Mouse (Mus musculus) frontal cortex, postnatal 25 days (tissue): ENCODE results near the gene Sac3d1.

Experiments
- DNase-seq, 2 experiments: peaks; one replicate each; pipeline ENCODE4 v3.0.0; 2022; ENCODE audit warnings: low spot score in 2 of 2

The Sac3d1 gene

GRCm38 (mm10) chr19:6121761-6122160 lies 3.3 kb upstream of the Sac3d1 start:
- DNase-seq: no peak

- DNase-seq: no peak
Observed at GRCm38 (mm10) chr19:6118677-6119185, 281 bp upstream of the Sac3d1 start.

- DNase-seq: no peak
Observed at GRCm38 (mm10) chr19:6117346-6117985, 984 bp downstream of the Sac3d1 start.

- DNase-seq: no peak
Observed at GRCm38 (mm10) chr19:6116113-6116850, 2.2 kb downstream of the Sac3d1 start.

GRCm38 (mm10) chr19:6113116-6113515 lies 5.3 kb downstream of the Sac3d1 start:
- no peak for DNase-seq

- no peak for DNase-seq
Observed at GRCm38 (mm10) chr19:6105586-6105985, 12.9 kb downstream of the Sac3d1 start, which contains the start of gene Naaladl1. Gene Naaladl1, plus strand, starts transcription at chr19:6105782.

GRCm38 (mm10) chr19:6104476-6104875 lies 14.0 kb downstream of the Sac3d1 start:
- DNase-seq: no peak

- DNase-seq: no peak
Observed at GRCm38 (mm10) chr19:6102169-6102853, 16.1 kb downstream of the Sac3d1 start.

GRCm38 (mm10) chr19:6101186-6101585 lies 17.3 kb downstream of the Sac3d1 start:
- DNase-seq: no peak

GRCm38 (mm10) chr19:6097847-6098246 lies 20.6 kb downstream of the Sac3d1 start:
- DNase-seq: no peak

- DNase-seq: no peak
Observed at GRCm38 (mm10) chr19:6094119-6094518, 24.3 kb downstream of the Sac3d1 start, which contains the start of gene AC131692.1. Gene AC131692.1, plus strand, starts transcription at chr19:6094419.

- DNase-seq: no peak
Observed at GRCm38 (mm10) chr19:6088841-6089240, 29.6 kb downstream of the Sac3d1 start.

GRCm38 (mm10) chr19:6085417-6085879 lies 33.0 kb downstream of the Sac3d1 start:
- no peak for DNase-seq

- DNase-seq: peak; percentile 92 to 93
Observed at GRCm38 (mm10) chr19:6084478-6085248, 33.8 kb downstream of the Sac3d1 start, which contains the start of the genes Zfpl1 and Cdca5. Gene Zfpl1, minus strand, starts transcription at chr19:6084956. Gene Cdca5, plus strand, starts transcription at chr19:6084983.

GRCm38 (mm10) chr19:6082156-6082555 lies 36.3 kb downstream of the Sac3d1 start, which contains the start of gene Gm28374:
Gene Gm28374, minus strand, starts transcription at chr19:6082256.
- DNase-seq: no peak

- DNase-seq: no peak
Observed at GRCm38 (mm10) chr19:6079983-6080480, 38.4 kb downstream of the Sac3d1 start, which contains the start of gene Tmem262. Gene Tmem262, plus strand, starts transcription at chr19:6080033.

- peak; percentile 73 to 85 for DNase-seq
Observed at GRCm38 (mm10) chr19:6076564-6077393, 41.7 kb downstream of the Sac3d1 start, which contains the start of gene Vps51. Gene Vps51, minus strand, starts transcription at chr19:6077231.

- DNase-seq: no peak
Observed at GRCm38 (mm10) chr19:6073889-6074288, 44.6 kb downstream of the Sac3d1 start.

GRCm38 (mm10) chr19:6071261-6071660 lies 47.2 kb downstream of the Sac3d1 start:
- no peak for DNase-seq
